Mouse (Mus musculus) limb, embryonic 11.5 days (tissue): ENCODE results near the gene Ctu2. TPM values are rescaled to one million over a fixed set of nuclear protein-coding genes. Genes with fewer than 3 reads are reported as not detected.

Experiments
- ATAC-seq: fragments of 200-750 bp; cut with Nextera tagmentation; 2 replicates; pipeline ENCODE4 v1.8.0; 2017; ENCODE audit warnings: low read depth; ENCODE audit not compliant: insufficient number of reproducible peaks, low FRiP score, low TSS enrichment
- DNase-seq: peaks from one replicate; pipeline ENCODE4 v3.0.0-alpha.2; 2015; ENCODE audit warnings: low spot score
- H3K27ac ChIP-seq: fragments of 300-500 bp; sonication (generic); replicated peaks from 2 replicates; pipeline ENCODE4 v1.5.1; 2014; ENCODE audit warnings: low read depth, mild to moderate bottlenecking, low read length
- H3K27me3 ChIP-seq: fragments of 300-500 bp; sonication (generic); 2 replicates; pipeline ENCODE4 v1.6.1; 2014; ENCODE audit warnings: mild to moderate bottlenecking, low read length, mixed read lengths; ENCODE audit not compliant: control insufficient read depth, insufficient read depth
- H3K36me3 ChIP-seq: fragments of 300-500 bp; sonication (generic); 2 replicates; pipeline ENCODE4 v1.6.1; 2014; ENCODE audit warnings: mild to moderate bottlenecking, low read length, moderate library complexity, mixed read lengths; ENCODE audit not compliant: control insufficient read depth, insufficient read depth
- H3K4me1 ChIP-seq: fragments of 300-500 bp; sonication (generic); 2 replicates; pipeline ENCODE4 v1.6.1; 2014; ENCODE audit warnings: low read length, mixed read lengths; ENCODE audit not compliant: control insufficient read depth, insufficient read depth
- H3K4me2 ChIP-seq: fragments of 300-500 bp; sonication (generic); 2 replicates; pipeline ENCODE4 v1.6.1; 2014; ENCODE audit warnings: low read depth, mild to moderate bottlenecking, moderate library complexity; ENCODE audit not compliant: severe bottlenecking
- H3K4me3 ChIP-seq: fragments of 300-500 bp; sonication (generic); 2 replicates; pipeline ENCODE4 v1.5.1; 2014; ENCODE audit warnings: low read depth, low read length
- H3K9ac ChIP-seq: fragments of 300-500 bp; sonication (generic); 2 replicates; pipeline ENCODE4 v1.6.1; 2014; ENCODE audit warnings: mild to moderate bottlenecking, low read length
- H3K9me3 ChIP-seq: fragments of 300-500 bp; sonication (generic); 2 replicates; pipeline ENCODE4 v1.6.1; 2016; ENCODE audit warnings: low read length; ENCODE audit not compliant: control insufficient read depth
- WGBS: fragments of 180-500 bp; shearing (Covaris S2); extraction: QIAGEN DNeasy Blood & Tissue Kit; methylation state at CpG from one replicate; pipeline ENCODE4 v1.1.7; 2014; 5-methylcytosine and 5-hydroxymethylcytosine counted together
- polyA plus RNA-seq: library from polyadenylated mRNA; unstranded; fragments of >200 nt; fragmentation: Nextera tagmentation; extraction: Ambion mirVana; gene quantifications from 2 replicates; pipeline ENCODE4 v1.2.1, GENCODE M21; 2014

Ctu2 gene
- polyA plus RNA-seq, 1 experiment from 2014 or later: 81.3 TPM

DNA sequence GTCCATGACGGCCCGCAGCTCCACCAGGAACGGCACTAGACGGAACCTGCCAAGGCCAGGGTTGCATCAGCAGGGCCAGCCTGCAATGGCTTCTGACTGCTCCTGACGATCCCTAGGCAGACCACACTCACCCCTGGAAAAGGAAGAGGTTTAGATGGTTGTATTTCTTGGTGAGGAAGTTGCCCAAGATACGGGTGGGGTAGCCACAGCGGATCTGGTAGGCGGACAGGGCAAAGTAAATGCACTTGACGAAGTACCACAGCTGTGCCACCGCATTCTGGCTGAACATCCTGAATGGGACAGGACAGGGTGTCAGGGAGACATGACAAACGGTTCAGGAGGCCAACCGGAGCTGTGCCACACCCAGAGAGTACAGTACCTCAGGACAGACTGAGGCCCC, 8.9 kb downstream of the Ctu2 start:
- Histone ChIP-seq H3K27me3 (no peaks in the 10 kb centered on the region), H3K36me3 (peaks cover 58% of the 10 kb centered on the region), H3K9ac (no peak overlapping the region), H3K4me2 (no peak overlapping the region), H3K4me1 (no peaks in the 10 kb centered on the region), H3K27ac (no peak overlapping the region), H3K4me3 (no peak overlapping the region), H3K9me3 (no peaks in the 10 kb centered on the region)
- no peak for ATAC-seq
- DNase-seq: no peak
- WGBS: 90% methylated on average over 12 of the region's 12 CpGs

DNA sequence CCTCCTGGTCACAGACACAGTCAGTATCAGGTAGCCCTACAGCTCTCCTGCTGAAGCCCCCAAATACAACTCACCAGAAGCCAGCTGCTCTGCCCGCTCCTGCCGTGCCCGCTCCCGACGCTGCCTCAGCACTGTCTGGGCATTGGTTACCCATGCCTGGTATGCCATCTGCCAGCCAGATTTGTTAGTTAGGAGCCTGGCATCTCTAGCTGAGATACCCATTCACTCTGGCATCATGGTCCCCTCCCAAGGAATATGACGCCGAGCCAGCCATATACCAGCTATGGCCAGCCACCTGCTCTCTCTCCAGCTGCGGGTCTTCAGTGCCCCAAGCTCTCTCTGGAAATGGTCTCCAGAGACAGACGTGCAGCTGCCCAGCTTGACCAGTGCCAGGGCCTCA, 12.4 kb downstream of the Ctu2 start:
- ATAC-seq: no peak
- 94% methylated on average over 9 of the region's 9 CpGs for WGBS
- H3K36me3 ChIP-seq: peaks cover 38% of the 10 kb centered on the region

DNA sequence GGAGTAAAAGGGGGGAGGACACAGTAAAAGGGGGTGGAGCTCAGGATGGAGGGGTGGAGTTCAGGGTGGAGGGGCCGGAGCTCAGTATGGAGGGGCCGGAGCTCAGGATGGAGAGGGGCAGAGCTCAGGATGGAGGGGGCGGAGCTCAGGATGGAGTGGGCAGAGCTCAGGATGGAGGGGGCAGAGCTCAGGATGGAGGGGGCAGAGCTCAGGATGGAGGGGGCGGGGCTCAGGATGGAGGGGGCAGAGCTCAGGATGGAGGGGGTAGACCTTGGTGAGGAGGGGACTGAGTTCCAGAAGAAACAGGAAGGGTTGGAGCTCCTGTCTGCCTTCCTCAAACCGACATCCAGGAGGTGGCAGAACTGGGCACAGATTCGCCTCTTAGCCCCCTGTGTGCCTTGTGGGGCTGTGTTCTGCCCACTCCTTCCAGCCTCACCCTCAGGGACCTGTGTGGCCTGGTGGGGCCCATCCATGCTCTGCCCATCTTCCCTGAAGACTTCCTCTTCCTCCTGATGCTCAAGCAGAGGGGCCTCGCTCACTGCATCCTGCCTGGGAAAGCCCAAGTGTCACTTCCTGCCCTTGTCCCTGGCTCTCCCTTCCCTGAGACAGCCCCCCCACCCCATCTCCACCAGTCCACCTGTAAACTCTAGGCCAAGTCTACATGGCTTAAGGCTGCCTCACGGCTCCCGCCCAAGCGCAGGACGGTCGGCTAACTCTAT, 21.2 kb downstream of the Ctu2 start:
- Histone ChIP-seq H3K4me1 (no peaks in the 10 kb centered on the region), H3K27me3 (no peaks in the 10 kb centered on the region; the same call in 1 of the 2 replicates), H3K9me3 (no peaks in the 10 kb centered on the region), H3K36me3 (peaks cover 14% of the 10 kb centered on the region), H3K9ac (no peak overlapping the region), H3K4me2 (no peak overlapping the region), H3K27ac (no peak overlapping the region), H3K4me3 (no peak overlapping the region)
- no peak for DNase-seq
- ATAC-seq: no peak
- 88% methylated on average over 11 of the region's 12 CpGs for WGBS

More for the DNA sequence above, 12.4 kb downstream of the Ctu2 start:
- Histone ChIP-seq H3K27me3 (no peaks in the 10 kb centered on the region), H3K4me3 (no peak overlapping the region), H3K4me2 (no peak overlapping the region), H3K27ac (no peak overlapping the region), H3K9ac (no peak overlapping the region), H3K4me1 (no peaks in the 10 kb centered on the region), H3K9me3 (no peaks in the 10 kb centered on the region)
- no peak for DNase-seq

DNA sequence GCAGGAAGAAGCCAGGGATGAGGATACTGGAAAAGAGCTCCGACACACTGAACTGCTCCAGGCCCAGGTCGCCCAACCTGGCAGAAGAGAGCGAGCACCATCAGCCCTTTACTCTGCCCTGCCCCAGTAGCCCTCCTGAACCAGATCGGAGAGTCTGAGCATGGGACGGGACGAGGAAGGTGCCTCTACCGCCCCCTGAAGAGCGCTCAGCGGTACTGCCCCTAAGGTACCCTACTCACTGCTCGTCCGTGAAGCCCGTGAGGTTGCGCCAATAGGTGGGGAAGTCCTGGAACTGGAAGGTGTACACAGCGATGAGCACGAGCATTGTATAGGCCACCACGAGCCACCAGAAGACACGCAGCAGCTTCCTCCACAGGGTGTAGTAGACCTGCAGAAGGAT, 22.0 kb downstream of the Ctu2 start:
- no peaks in the 10 kb centered on the region for H3K9me3 ChIP-seq
- H3K27ac ChIP-seq: no peak overlapping the region
- no peaks in the 10 kb centered on the region; the same call in 1 of the 2 replicates for H3K27me3 ChIP-seq
- peaks cover 14% of the 10 kb centered on the region for H3K36me3 ChIP-seq
- no peaks in the 10 kb centered on the region for H3K4me1 ChIP-seq
- WGBS: 76% methylated on average over 17 of the region's 17 CpGs
- H3K4me2 ChIP-seq: no peak overlapping the region
- no peak overlapping the region for H3K4me3 ChIP-seq
- no peak for ATAC-seq
- no peak overlapping the region for H3K9ac ChIP-seq
- no peak for DNase-seq

DNA sequence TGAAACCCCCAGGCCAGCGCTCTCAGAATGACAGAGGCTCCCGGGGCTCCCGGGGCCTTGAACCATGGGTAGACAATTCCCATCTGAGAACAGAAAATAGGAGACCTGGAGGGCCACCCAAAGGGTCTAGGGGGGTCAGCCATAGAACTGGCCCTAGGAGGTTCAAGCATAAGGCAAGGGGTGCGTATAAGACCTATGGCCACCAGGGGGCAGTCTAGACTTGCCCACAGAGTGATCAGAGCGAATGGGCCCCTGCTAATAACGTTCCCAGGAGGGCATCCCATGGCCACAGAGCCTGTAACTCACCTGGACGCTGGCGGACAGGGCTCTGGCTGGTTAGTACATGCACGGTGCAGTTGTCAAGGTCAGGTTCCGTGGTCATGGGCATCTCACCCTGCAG, 24.9 kb downstream of the Ctu2 start:
- no peak overlapping the region for H3K4me3 ChIP-seq
- H3K9ac ChIP-seq: no peak overlapping the region
- peak; percentile 86 for DNase-seq
- H3K9me3 ChIP-seq: no peaks in the 10 kb centered on the region
- H3K27me3 ChIP-seq: no peaks in the 10 kb centered on the region; the same call in 1 of the 2 replicates
- H3K27ac ChIP-seq: no peak overlapping the region
- ATAC-seq: no peak; the same call in 1 of the 2 replicates
- H3K4me2 ChIP-seq: no peak overlapping the region
- peaks cover 4% of the 10 kb centered on the region; the same call in 1 of the 2 replicates for H3K4me1 ChIP-seq
- H3K36me3 ChIP-seq: peaks cover 12% of the 10 kb centered on the region
- 38% methylated on average over 10 of the region's 10 CpGs for WGBS

DNA sequence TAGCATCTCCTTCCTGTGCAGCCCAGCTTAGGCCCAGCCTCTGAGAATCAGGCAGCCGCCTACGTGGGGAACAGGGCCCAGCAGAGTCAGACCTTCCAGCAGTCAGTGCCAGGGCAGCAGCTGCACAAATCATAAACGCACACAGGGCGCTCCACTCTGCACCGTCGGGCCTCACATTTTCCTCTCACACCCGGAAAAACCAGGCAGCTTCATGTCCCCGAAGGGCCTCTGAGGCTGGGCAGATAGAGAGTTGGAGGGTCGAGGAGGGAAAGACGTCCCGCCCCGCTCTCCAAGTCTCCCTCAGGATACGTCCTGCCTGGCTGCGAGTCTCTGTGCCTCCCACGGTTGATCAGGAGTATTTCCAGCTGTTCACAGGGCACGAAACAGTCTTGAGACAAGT, 35.6 kb downstream of the Ctu2 start:
- H3K4me1 ChIP-seq: 0 out of 2 replicates have a peak, but pooled peaks cover 2% of the 10 kb centered on the region
- no peaks in the 10 kb centered on the region for H3K27me3 ChIP-seq
- DNase-seq (no peak), ATAC-seq (no peak)
- H3K27ac ChIP-seq: no peak overlapping the region
- H3K4me3 ChIP-seq: no peak overlapping the region
- H3K9ac ChIP-seq: no peak overlapping the region
- no peaks in the 10 kb centered on the region for H3K9me3 ChIP-seq
- no peak overlapping the region for H3K4me2 ChIP-seq
- peaks cover 2% of the 10 kb centered on the region; the same call in 1 of the 2 replicates for H3K36me3 ChIP-seq
- 71% methylated on average over 16 of the region's 16 CpGs for WGBS

DNA sequence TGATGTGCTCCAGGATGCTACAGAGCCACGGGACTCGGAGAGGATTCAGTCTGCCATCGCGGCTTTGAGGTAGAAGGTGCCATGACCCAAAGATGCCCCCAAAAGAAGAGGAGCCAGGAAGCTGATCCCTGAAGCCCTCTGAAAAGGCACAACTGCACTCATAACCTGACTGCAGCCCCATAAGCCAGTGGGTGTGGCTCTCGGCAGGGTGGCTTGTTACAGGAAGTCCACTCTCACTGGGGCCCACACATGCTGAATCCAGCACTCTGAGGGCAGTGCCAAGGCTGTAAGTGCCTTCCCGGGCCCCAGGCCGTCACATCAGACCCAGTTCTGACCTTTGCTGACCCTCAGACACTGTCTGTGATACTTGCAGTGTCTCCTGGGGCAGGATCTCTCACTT, 36.4 kb downstream of the Ctu2 start:
- 77% methylated on average over 7 of the region's 7 CpGs for WGBS
- Histone ChIP-seq H3K4me2 (no peak overlapping the region), H3K9me3 (no peaks in the 10 kb centered on the region), H3K9ac (no peak overlapping the region), H3K27ac (no peak overlapping the region), H3K27me3 (no peaks in the 10 kb centered on the region), H3K36me3 (peaks cover 2% of the 10 kb centered on the region; the same call in 1 of the 2 replicates), H3K4me3 (no peak overlapping the region), H3K4me1 (peaks cover 8% of the 10 kb centered on the region)
- DNase-seq: no peak
- no peak for ATAC-seq

DNA sequence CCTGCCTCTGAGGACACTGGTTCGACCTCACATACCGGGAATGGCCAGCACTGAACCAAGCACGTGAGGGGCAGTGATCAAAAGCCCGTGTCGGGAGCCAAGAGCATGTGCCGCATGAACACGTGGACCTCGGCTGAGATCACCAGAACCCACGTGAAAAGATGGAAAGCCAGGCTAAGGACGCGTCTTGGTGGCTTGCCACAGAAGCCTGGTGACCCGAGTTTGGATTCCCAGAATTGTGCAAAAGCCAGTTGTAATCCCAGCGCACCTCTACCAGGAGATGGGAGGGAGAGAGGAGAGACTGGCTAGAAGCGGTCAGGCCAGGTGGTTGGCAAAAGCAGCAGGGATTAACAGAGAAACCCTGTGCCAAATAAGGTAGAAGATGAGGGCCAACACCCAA, 39.8 kb downstream of the Ctu2 start:
- Histone ChIP-seq H3K9me3 (no peaks in the 10 kb centered on the region), H3K27ac (no peak overlapping the region), H3K36me3 (peaks cover 2% of the 10 kb centered on the region; the same call in 1 of the 2 replicates), H3K4me1 (peaks cover 18% of the 10 kb centered on the region), H3K4me2 (no peak overlapping the region), H3K27me3 (no peaks in the 10 kb centered on the region), H3K9ac (no peak overlapping the region), H3K4me3 (no peak overlapping the region)
- ATAC-seq (no peak), DNase-seq (no peak)
- WGBS: 95% methylated on average over 14 of the region's 14 CpGs
